Mouse (Mus musculus) left cerebral cortex, adult 8-10 months (tissue): Measurements from ENCODE around the gene Tsacc. TPM values are rescaled to one million over a fixed set of nuclear protein-coding genes. Genes with fewer than 3 reads are reported as not detected.
"Not testable (repeated sequence)": the region's sequence is repeated elsewhere in the genome, so short reads cannot be mapped to it uniquely, and the experiment has no call there.

Source experiments
- DNase-seq, 2 experiments: peaks; one replicate each; pipeline ENCODE4 v3.0.0; 2022; ENCODE audit warnings: low spot score in 2 of 2
- total RNA-seq, 4 experiments: library from RNA; stranded (reverse); gene quantifications; 2 replicates each; pipeline ENCODE4 v1.2.4; 2022

Gene Tsacc
- total RNA-seq = 1 to 10 TPM; 3.1 to 6.6 (median 4.3) TPM

DNA sequence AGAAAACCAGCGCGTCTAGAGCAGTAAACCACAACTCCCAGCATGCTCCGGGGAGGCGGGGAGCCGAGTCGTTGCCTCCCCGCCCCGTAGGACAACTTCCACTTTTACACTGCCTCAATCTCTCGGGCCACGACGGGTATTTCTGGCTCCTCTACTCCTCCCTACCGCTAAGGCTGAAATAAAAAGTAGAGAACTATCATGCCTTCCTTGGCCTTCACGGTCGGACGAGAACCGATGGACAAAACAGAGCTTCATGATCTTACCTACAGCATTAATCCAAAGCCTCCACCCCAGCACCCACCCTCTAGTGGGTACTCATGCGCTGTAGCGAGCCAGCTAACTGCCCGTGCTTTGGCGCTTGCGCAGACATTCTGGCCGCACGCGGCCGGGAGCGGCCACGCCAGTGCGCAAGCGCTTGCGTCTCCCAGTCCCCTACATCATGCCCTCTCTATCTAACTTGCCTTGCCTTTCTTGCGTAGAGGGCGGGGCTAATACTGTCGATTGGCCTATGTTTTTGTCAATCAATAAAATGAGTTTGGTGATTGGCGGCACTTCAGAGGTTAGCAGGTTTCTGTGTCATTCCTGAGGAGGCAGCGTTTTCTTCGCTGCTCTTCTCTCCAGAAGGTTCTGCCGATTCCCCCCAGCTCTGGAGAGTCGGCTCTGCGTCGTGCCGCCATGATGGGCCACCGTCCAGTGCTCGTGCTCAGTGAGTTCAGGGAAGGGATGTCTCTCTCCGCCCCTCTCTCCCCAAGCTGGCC is at the start of gene Tsacc, which contains the start of gene Cct3:
Tsacc (minus strand) TSS at position 439 of the 758 bp plus-strand sequence.
Cct3 (plus strand) TSS at position 556 of the 758 bp plus-strand sequence.
- peak; percentile 87 to 98 for DNase-seq

DNA sequence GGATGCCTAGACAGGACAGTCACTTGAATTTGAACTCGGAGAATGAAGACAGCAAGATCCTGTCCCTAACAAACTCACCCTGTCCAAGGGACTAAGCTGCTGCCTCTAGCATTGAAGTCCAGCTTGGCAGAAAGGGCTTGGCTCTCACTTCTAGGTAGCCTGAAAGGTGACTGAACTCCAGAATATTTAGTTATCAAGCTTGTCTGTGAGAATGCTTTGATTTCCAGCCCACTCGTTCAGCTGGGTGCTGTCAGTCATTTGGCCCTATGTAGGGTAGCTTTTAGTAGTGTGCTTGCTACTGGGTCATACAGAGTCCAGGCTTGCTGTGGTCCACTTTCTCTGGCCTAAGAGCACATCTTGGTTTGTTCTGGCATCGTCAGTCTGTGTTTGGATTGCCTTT is 42.2 kb upstream of the Tsacc start:
- no peak for DNase-seq

DNA sequence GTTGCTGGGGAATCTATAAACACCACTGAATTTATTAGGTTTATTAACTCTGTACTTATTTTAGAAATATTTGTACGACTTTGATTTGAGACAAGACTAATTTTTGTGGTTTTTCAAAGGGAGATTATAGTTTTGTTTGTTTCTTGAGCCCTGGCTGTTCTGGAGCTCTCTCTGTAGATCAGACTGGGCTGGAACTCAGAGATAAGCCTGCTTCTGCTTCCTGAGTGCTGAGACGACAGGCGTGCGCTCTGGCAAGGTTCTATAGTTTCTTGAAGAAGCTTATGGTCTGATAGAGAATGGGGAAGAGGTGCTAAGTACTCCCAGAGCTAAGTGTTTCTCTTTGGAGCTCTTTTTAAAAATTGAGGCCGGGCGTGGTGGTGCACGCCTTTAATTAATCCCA is 41.5 kb upstream of the Tsacc start:
- no peak for DNase-seq

DNA sequence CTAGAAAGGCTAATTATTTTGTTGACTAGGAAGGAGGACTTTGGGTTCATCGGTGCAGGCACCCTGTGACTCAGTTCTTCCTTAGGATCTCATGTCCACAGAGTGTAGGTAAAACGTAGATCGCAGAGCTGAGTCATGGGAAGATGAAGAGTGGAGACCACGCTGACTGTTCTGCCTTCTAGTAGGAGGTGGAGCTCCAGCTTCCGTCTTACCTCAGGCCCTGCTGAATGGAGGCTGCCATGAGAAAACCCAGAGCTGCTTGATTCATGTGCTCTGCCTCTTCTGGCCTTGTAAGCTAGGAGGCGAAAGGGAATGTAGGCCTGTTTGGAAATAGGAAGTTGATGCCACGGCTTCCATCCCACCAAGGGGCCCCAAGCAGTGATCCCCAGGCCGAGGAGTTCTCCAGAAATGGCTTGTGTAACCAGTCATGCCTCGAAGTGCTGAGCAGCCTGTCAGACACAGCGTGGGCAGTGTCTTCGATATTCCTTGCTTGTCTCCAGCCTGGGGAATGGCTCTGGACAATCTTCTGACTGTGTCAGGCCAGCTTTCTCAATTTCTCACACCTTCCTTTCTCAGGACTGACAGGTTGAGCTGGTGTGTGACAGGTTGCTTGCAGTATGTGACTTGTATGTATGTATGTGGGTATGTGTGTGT is 40.7 kb upstream of the Tsacc start:
- DNase-seq = peak in 1 of 2 experiments; percentile 30

DNA sequence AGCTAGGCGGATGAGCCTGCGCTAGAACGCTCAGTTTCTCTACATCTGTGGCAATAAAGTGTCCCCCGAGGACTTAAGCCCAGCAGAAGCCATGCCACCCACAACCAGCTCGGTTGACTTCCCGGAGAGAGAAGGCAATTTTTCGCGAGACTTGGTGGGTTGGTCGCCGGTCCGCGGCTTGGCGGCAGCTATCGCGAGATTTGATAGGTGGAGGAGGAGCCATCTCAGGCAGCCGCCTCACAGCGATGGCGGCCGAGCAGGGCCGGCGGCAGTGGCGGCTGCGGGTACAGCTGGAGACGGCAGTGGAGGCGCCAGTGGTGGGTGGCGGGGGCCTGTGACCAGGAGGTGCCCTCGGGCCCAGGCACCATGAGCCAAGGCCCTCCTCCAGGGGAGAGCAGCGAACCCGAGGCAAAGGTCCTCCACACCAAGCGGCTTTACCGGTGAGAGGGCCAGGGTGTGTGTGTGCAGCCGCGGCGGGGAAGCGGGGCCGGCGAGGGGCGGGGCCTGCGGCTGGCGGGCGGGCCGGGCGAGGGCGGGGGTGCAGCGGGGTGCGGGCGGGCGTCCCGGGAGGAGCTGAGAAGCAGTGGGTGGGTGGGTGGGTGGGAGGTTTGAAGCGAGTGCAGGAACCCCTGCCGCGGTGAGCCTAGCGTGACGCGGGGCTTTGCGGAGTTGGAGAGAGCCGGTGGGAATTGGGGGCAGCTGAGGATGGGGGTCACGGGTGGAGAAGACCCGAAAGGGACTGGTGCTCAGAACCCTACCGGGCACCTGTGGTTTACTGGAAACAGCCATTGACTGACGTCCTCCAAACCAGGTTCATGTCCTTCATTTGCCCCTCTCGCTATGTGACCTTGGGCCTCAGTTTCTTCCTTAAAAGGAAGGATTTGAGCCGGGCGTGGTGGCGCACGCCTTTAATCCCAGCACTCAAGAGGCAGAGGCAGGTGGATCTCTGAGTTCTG is 39.5 kb upstream of the Tsacc start, which contains the start of the genes Tmem79 and Smg5:
Tmem79 (minus strand) TSS at position 91 of the 956 bp plus-strand sequence.
Smg5 (plus strand) TSS at position 203 of the 956 bp plus-strand sequence.
- DNase-seq = peak; percentile 93 to 94

DNA sequence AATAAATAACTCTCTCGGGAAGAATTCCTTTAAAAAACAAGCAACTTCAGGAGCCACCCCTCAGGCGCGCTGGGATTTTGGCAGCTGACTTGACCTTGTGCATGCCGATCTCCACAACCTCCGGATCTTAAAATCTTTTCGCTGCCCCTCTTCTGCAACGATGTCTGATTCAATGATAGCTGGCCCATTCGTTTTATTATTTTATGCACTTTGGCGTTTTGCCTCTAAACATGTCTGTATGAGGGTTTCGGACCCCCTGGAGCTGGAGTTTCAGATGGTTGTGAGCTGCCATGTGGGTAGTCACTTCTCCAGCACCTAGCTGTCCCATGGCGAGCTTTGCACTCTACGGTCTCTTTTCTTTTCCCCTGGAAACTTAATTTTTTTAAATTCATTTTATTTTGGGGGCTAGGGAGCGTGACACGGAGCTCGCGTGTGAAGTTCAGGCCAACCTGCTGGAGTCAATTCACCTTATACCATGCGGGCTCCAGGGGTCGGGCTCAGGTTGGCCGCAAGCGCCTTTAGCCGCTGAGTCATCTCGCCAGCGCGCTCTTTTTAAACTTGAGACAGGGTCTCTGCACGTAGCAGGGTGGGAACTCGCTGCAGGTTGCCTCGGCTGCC is 38.7 kb upstream of the Tsacc start:
- DNase-seq = no peak

DNA sequence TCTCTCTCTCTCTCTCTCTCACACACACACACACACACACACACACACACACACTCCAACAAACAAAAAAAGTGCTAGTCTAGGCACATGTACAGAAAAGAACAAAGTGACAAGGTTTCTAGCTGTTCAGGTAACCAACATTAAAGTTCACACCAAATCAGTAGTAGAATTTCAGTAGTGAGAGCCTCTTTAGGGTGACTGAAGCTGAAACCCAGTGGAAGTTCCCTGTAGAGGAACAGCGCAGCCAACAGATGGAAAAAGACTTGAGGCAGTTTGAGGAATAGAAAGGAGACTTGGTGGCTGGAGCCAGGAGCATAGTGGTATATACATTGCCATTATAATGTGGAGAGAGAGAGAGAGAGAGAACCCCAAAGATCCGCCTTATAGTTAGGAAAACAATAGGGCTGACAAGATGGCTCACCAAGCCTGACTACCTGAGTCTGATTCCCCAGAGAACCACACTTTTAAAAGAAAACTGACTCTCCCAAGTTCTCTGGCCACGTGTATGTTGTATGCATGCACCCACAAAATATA is 38.2 kb upstream of the Tsacc start:
- no peak for DNase-seq

DNA sequence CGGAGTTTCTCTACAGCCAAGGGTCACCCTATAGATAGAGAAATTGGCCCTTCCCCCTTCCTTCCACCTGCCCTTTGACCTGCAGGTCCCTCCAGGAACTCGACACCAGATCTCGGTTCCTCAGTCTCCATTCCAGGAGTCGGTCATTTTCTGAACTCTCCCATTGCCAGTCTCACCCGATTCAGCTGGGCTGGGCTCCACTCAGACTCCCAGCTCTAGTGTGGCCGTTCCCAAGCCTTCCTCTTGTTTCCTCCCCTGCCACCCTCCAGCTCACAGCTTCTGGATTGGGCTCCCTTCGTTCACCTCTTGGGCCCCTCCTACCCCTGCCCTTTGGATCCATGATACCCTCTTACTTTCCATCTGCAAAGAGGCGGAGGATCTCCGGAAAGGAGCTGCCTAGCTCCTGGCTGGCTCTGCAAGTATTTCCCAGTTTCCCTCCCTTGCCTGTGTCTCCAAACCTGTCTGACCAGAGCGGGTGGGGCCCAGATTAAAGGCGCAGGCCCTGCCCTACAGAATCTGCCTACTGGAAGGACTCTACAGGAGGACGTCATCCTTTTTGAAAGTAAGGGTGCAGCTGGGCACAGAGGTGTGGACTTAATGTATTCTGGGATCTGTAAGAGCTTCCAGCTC is 37.3 kb upstream of the Tsacc start:
- DNase-seq = no peak

DNA sequence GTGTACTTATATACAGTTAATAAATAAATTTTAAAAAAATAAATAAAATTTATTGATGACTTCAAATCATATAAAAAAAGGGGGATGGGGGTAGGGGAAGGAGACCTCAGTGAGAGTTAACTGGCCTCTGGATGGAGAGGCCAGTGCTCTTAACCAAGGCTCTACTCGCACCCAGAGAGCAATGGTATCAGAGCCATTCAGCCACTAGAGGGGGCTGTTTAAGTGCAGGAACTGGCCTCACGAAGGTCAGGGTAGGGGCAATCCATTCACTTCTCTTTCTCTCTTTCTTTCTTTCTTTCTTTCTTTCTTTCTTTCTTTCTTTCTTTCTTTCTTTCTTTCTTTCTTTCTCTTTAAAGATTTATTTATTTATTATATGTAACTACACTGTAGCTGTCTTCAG is 34.5 kb upstream of the Tsacc start:
- DNase-seq = no peak

DNA sequence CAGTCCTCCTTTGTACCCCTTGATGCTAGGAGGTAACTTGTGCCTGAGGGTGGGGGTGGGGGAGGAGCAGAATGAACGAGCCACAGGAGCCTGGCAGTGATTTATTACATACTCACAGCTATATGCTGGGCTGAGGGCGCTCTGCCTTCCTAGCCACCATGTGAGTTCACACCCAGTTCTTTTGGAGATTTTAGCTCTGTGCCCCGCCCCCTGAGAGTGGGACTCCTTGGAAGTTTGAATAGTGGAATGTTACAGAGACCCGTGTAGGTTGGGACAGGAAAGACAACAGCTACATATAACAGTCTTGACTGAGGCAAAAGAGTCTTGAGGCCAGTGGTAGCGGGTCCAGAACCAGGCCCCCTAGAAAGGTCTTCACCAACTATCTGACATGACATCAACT is 32.2 kb upstream of the Tsacc start:
- DNase-seq = no peak

DNA sequence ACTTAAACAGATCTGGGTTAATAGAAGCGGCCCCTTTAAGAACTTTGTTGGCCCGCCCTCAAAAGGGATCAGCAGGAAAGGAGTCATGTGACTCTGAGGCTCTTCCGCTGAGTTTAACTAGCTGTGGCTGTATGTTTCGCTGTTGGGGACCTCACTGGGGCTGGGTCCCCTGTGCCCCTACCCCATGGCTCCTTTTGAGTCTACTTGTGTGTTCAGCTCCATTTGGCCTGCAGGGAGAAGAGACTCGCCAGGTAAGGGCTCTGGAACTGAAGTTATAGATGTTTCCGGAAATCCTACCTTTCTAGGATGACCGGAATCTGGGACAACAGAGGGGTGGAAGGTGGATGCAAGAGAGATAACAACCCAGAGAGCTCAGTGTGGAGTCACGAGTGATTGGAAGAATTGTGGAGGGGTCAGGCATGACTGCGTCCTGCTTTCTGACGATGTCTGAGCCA is 28.2 kb upstream of the Tsacc start, which contains the start of gene Glmp:
Glmp (plus strand) TSS at position 73 of the 455 bp plus-strand sequence.
- peak; percentile 20 to 40 for DNase-seq

DNA sequence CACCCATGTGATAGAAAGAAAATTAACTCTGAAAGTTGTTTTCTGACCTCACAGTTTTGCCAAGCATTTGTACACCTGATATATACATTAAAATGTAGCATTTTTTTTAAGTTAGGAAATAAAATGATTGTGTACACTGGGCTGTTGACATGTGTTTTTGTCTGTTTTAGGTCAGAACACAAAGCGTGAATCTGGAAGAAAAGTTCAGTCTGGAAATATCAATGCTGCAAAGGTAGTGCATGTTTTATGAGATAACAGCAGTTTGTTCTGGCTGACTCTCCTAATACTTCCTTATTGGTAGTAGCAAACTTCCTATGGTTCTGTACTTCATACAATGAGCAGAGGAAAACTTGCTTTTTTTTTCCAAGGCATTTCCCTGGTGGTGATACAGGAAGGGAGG is 2.4 kb upstream of the Tsacc start:
- no peak for DNase-seq

DNA sequence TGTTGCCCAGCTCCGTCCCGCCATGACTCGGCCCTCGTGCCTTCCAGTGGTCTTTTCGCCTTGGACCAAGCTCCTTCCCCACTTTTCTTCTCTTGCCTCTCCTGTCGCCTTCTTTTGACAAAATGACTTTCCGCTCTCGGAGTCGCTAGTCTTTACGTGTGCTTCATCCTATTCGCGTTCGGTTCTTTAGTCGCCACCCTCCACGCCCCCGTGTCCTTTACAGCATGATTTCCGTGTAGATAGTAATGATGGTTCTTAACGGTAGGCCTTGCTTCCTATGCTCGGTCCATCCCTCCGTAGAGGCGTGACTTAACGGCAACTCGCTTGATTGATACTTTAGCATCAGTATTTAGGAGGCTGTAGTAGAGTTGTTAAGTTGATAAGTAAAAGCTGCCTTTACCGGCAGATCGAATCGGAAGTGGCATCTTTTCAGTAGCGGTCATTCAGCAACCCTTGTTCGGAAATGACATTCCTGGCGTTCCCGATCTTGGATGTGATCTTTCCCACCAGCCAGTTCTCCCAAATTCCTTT is 587 bp upstream of the Tsacc start:
- DNase-seq = peak; percentile 8 to 62

DNA sequence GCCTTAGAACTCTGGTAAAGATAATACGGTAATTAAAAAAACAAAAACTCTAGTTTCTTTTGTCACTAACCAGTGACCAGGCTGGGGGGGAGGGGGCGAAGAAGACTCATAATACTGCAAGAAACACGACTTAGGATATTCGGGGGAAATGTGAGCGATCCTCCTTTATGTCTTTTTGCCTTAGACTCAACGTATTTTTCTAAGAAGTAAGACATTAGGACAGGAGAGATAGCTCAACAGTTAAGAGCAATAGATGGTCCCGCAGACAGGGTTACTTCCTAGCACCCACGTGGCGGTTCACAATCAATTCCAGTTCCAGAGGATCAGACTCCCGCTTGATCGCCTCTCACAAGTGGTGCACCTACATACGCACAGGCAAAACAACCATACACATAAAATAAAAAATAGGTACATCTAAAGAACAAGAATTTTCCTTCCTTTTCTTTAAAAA is 664 bp downstream of the Tsacc start:
- DNase-seq = peak in 1 of 2 experiments; percentile 28

DNA sequence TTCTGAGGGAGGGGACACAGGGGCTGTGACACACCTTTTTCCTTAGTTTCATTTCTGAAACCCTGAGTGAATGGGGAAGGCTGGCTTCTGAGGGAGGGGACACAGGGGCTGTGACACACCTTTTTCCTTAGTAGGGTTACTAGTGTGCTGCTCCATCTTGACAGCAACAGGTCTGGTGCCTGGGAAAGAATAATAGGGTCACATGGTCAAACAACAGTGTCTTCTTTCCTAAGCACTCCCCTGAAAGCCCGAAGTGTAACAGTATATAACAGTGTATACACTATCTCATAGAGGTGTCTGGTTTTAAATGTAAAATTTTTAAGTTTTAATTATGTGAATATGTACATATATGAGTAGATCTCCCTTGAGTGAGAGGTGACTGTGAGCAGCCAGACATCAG is 1.5 kb downstream of the Tsacc start:
- DNase-seq = not testable (repeated sequence)

DNA sequence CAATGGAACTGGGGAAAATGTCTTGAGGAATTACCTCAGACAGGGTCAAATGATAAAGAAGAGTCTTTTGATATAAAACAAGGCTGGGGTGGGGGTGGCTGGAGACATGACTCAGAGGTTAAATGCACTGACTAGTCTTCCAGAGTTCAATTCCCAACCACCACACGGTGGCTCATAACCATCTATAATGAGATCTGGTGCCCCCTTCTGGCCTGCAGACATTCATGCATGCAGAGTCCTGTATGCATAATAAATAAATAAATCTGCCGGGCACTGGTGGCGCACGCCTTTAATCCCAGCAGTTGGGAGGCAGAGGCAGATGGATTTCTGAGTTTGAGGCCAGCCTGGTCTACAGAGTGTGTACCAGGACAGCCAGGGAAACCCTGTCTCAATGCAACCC is 4.8 kb downstream of the Tsacc start:
- DNase-seq = no peak

DNA sequence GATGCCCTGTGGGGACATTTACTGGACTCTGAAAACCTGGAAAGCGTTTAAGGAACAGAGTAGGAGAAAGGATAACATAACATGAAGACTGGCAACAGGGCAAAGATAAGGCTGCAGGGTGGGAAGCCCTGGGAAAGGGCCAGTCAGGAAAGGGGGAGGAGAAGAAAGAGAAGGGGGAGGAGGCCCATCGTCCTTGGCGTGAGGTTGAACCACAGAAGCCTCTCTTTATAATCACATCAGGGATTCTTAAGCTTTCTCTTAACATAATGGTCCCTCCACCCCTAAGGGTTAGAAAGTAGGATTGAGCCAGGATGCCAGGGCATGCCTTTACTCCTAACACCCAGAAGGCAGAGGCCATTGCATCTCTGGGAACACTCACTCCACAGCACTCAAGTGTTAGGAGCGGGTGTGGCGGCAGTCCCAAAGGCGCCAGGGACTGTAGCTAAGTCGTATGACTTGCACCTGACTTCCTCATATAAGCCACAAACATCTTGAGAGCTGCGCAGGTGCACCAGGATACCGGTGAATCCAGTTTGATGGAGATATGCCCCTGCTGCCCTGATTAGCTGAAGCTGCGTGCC is 8.6 kb downstream of the Tsacc start:
- DNase-seq = not testable (repeated sequence)

DNA sequence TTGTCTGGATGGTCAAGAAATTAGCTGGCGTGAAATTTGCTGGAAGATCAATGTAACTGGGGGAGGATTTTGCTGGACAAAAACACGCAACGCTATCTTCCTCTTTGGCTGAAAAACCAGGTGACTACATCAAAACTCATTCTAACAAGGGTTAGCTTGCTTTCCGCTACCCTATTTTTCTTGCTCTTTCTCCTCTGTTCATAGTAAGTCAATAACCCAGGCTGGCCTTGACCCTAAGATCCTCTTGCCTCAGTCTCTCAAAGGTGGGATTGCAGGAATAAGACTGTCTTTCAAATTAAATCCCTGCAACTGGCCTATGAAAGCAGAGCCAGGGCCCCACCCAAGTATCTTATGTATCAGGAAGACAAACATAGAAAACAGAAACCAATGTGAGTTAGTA is 9.7 kb downstream of the Tsacc start, which contains the start of gene Gm38392:
Gm38392 (minus strand) TSS at position 101 of the 400 bp plus-strand sequence.
- no peak for DNase-seq

DNA sequence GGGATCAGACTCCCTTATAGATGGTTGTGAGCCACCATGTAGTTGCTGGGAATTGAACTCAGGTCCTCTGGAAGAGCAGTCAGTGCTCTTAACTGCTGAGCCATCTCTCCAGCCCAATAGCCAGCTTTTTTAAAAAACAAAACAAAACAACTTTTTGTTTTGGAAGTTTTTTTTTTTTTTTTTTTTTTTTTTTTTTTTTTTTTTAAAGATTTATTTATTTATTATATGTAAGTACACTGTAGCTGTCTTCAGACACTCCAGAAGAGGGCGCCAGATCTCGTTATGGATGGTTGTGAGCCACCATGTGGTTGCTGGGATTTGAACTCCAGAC is 11.3 kb downstream of the Tsacc start:
- not testable (repeated sequence) for DNase-seq
